Mouse (Mus musculus) gastrocnemius, postnatal 4 days (tissue): ENCODE data around the gene Gm21411. TPM values are rescaled to one million over a fixed set of nuclear protein-coding genes. Genes with fewer than 3 reads are reported as not detected.
"Not testable (repeated sequence)": the region's sequence is repeated elsewhere in the genome, so short reads cannot be mapped to it uniquely, and the experiment has no call there.

Source experiments
- DNase-seq, 2 experiments: peaks; one replicate each; pipeline ENCODE4 v3.0.0; 2021 to 2022; ENCODE audit warnings: low spot score in 2 of 2, mixed read lengths in 2 of 2
- long read RNA-seq, 2 experiments: library from polyadenylated mRNA; stranded (forward); transcript quantifications; one replicate each; pipeline ENCODE4 v2.0.0; 2021
- total RNA-seq, 2 experiments: library from RNA; stranded (reverse); gene quantifications; 2 replicates each; pipeline ENCODE4 v1.2.3; 2021

Gene Gm21411
- not detected for total RNA-seq
- long read RNA-seq, experiment 1: 0 reads
- long read RNA-seq, experiment 2: 0 reads

- not testable (repeated sequence) for DNase-seq
These were observed at the start of gene Gm21411 for GRCm38 (mm10) chr4:146909386-146910137. Gm21411 (minus strand) TSS chr4:146909590.

GRCm38 (mm10) chr4:146941691-146942090, 32.3 kb upstream of the Gm21411 start:
- not testable (repeated sequence) for DNase-seq

GRCm38 (mm10) chr4:146932311-146933082, 23.1 kb upstream of the Gm21411 start:
- no peak for DNase-seq

GRCm38 (mm10) chr4:146915196-146915595, 5.8 kb upstream of the Gm21411 start:
- DNase-seq: no peak

GRCm38 (mm10) chr4:146908131-146908530, 1.3 kb downstream of the Gm21411 start:
- not testable (repeated sequence) for DNase-seq

- DNase-seq: not testable (repeated sequence)
These were observed 4.6 kb downstream of the Gm21411 start for GRCm38 (mm10) chr4:146904782-146905181.

GRCm38 (mm10) chr4:146903126-146903525, 6.3 kb downstream of the Gm21411 start:
- not testable (repeated sequence) for DNase-seq

Other genes starting within 250 kb of the Gm21411 start
- not detected for gene Zfp989, start 62.4 kb upstream of the Gm21411 start, total RNA-seq
- under 1 TPM in 1 of 2 experiments, not detected in 1; 0.32 TPM for gene Rex2, start 112.3 kb upstream of the Gm21411 start, total RNA-seq
- gene Zfp991, start 222.4 kb upstream of the Gm21411 start, total RNA-seq: 1 to 10 TPM; 6.8 to 7.4 TPM